In the genomic region with DNA sequence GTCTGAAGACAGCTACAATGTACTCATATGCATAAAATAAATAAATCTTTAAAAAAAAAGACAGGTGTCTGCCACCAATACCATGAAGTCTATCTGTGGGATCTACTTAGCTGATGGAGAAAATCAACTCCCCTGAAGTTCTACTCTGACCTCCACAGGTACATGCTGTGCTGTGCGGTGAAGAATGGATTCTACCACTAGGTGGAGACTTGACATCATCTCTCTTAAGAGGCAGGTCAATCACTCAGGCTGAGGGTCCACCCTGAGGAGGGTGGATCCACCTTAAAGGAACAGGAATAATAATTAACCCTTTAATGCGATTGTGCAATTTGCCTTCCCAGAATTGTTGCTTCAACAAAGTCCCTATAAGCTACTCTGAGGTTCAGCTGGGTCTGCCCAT, we compare ENCODE assay signal across 8 mouse cellular contexts. TPM values are rescaled to one million over a fixed set of nuclear protein-coding genes. Genes with fewer than 3 reads are reported as not detected.
DNase-seq lines count a peak whose midpoint lies in the region; ATAC-seq and TF ChIP-seq lines count a peak whose summit lies in the region.

No protein-coding gene starts in this region.

- H3K27ac ChIP-seq in thymus, adult 2 months (ENCODE audit: control insufficient read depth, insufficient read depth, low read length), result no peak overlapping the region
- no peak overlapping the region for H3K27ac ChIP-seq in liver, embryonic 11.5 days (ENCODE audit: low read depth, low read length)

- no peaks in the 10 kb centered on the region for H3K36me3 ChIP-seq in thymus, adult 2 months (ENCODE audit: control insufficient read depth, insufficient read depth, low read length)
- H3K36me3 ChIP-seq in liver, embryonic 11.5 days (ENCODE audit: control insufficient read depth, insufficient read depth, low read length), result no peaks in the 10 kb centered on the region

- H3K9ac ChIP-seq in liver, embryonic 11.5 days (ENCODE audit: low read depth, low read length), result no peak overlapping the region

- peaks cover 9% of the 10 kb centered on the region; the same call in 1 of the 2 replicates for H3K4me1 ChIP-seq in thymus, adult 2 months (replicated peaks; ENCODE audit: control insufficient read depth, insufficient read depth, low read length)
- H3K4me1 ChIP-seq in liver, embryonic 11.5 days (replicated peaks; ENCODE audit: control insufficient read depth, insufficient read depth, low read length), result no peaks in the 10 kb centered on the region; the same call in 1 of the 2 replicates

- no peaks in the 10 kb centered on the region for H3K9me3 ChIP-seq in liver, embryonic 11.5 days (ENCODE audit: control insufficient read depth, low read length)

- H3K27me3 ChIP-seq in thymus, adult 2 months (ENCODE audit: control insufficient read depth, insufficient read depth, low read length), result no peaks in the 10 kb centered on the region
- H3K27me3 ChIP-seq in liver, embryonic 11.5 days (replicated peaks; ENCODE audit: control insufficient read depth, insufficient read depth, low read length), result no peaks in the 10 kb centered on the region

- DNase-seq in adrenal gland, postnatal 10 days, result peak; percentile 32
- no peak for DNase-seq in adrenal gland, postnatal 36 days
- DNase-seq in thymus, postnatal 14 days, result peak; percentile 30
- no peak for DNase-seq in thymus, adult 2 months
- DNase-seq in liver, embryonic 11.5 days (ENCODE audit: low spot score), result no peak
- DNase-seq in ovary, postnatal 14 days (ENCODE audit: low spot score), result no peak
- DNase-seq in gastrocnemius, postnatal 10 days, result no peak

- no peak for TF ChIP-seq CTCF in thymus, adult 2 months (IDR thresholded peaks at IDR 0.05; ENCODE audit: borderline replicate concordance, control insufficient read depth, extremely low read depth, insufficient read depth, low read length, poor library complexity)

- ATAC-seq in liver, embryonic 11.5 days (replicated peaks; ENCODE audit: low FRiP score), result peak; percentile 73
- ATAC-seq in activated CD4-positive, CD25-positive, alpha-beta regulatory T cell, adult 4 months, result no peak

- 16% methylated on average over 2 of the region's 2 CpGs for WGBS in thymus, adult 2 months
- WGBS in liver, embryonic 11.5 days, result 6% methylated on average over 2 of the region's 2 CpGs

- no peak overlapping the region for H3K4me2 ChIP-seq in liver, embryonic 11.5 days

- H3K4me3 ChIP-seq in thymus, adult 2 months (ENCODE audit: control insufficient read depth, insufficient read depth, low read length), result no peak overlapping the region
- no peak overlapping the region for H3K4me3 ChIP-seq in liver, embryonic 11.5 days (ENCODE audit: low read depth, low read length)

- no peak for TF ChIP-seq POLR2A in thymus, adult 2 months (IDR thresholded peaks at IDR 0.05; ENCODE audit: control insufficient read depth, extremely low read depth, insufficient read depth, low read length, poor library complexity)

RNA-seq across cellular contexts. Expression of a gene that starts 9.2 kb away (rescaled TPM):
- under 1 TPM; 0.58 to 0.72 TPM for total RNA-seq in adrenal gland, postnatal 10 days (2021)
- not detected for total RNA-seq in adrenal gland, postnatal 36 days (2021)
- polyA plus RNA-seq in thymus, adult 2 months (2012; rRNA removed), result 0.13 and 0.60 TPM in 2 replicates
- 0.17 TPM in 1 of 2 replicates, not detected in the other for polyA plus RNA-seq in liver, embryonic 11.5 days (2014; fragmentation: Nextera tagmentation; extraction: Ambion mirVana)
- not detected for polyA plus RNA-seq in activated CD4-positive, CD25-positive, alpha-beta regulatory T cell, adult 4 months (2017; shearing (Covaris generic))
- total RNA-seq in gastrocnemius, postnatal 10 days (2021), result 1 to 10 TPM in 1 of 2 experiments, not detected in 1; 1.0 TPM

RNA-seq across cellular contexts. Expression of a gene that starts 10.4 kb away (rescaled TPM):
- 1,000 to 10,000 TPM; 1,038 to 1,129 TPM for total RNA-seq in adrenal gland, postnatal 10 days (2021)
- total RNA-seq in adrenal gland, postnatal 36 days (2021), result 100 to 1,000 TPM; 710 to 713 TPM
- polyA plus RNA-seq in thymus, adult 2 months (2012; rRNA removed), result 231 and 311 TPM in 2 replicates
- 375 and 405 TPM in 2 replicates for polyA plus RNA-seq in liver, embryonic 11.5 days (2014; fragmentation: Nextera tagmentation; extraction: Ambion mirVana)
- 100 to 1,000 TPM; 684 to 742 TPM for polyA plus RNA-seq in activated CD4-positive, CD25-positive, alpha-beta regulatory T cell, adult 4 months (2017; shearing (Covaris generic))
- total RNA-seq in gastrocnemius, postnatal 10 days (2021), result 100 to 1,000 TPM; 680 to 749 TPM

RNA-seq across cellular contexts. Expression of a gene that starts 22.9 kb away (rescaled TPM):
- total RNA-seq in adrenal gland, postnatal 10 days (2021), result 10 to 100 TPM; 24.1 to 26.4 TPM
- total RNA-seq in adrenal gland, postnatal 36 days (2021), result 10 to 100 TPM; 26.3 to 29.6 TPM
- polyA plus RNA-seq in thymus, adult 2 months (2012; rRNA removed), result 9.4 and 12.5 TPM in 2 replicates
- 21.5 and 24.1 TPM in 2 replicates for polyA plus RNA-seq in liver, embryonic 11.5 days (2014; fragmentation: Nextera tagmentation; extraction: Ambion mirVana)
- polyA plus RNA-seq in activated CD4-positive, CD25-positive, alpha-beta regulatory T cell, adult 4 months (2017; shearing (Covaris generic)), result 10 to 100 TPM; 16.9 to 21.4 TPM
- total RNA-seq in gastrocnemius, postnatal 10 days (2021), result 10 to 100 TPM; 13.1 to 18.2 TPM

RNA-seq across cellular contexts. Expression of a gene that starts 23.0 kb away (rescaled TPM):
- 10 to 100 TPM; 34.5 to 39.4 TPM for total RNA-seq in adrenal gland, postnatal 10 days (2021)
- total RNA-seq in adrenal gland, postnatal 36 days (2021), result 10 to 100 TPM; 44.8 to 49.5 TPM
- 42.4 and 48.6 TPM in 2 replicates for polyA plus RNA-seq in thymus, adult 2 months (2012; rRNA removed)
- polyA plus RNA-seq in liver, embryonic 11.5 days (2014; fragmentation: Nextera tagmentation; extraction: Ambion mirVana), result 136 and 137 TPM in 2 replicates
- polyA plus RNA-seq in activated CD4-positive, CD25-positive, alpha-beta regulatory T cell, adult 4 months (2017; shearing (Covaris generic)), result 10 to 100 TPM; 78.4 to 96.2 TPM
- 10 to 100 TPM; 30.8 to 31.6 TPM for total RNA-seq in gastrocnemius, postnatal 10 days (2021)

RNA-seq across cellular contexts. Expression of a gene that starts 38.3 kb away (rescaled TPM):
- 10 to 100 TPM; 56.7 to 58.5 TPM for total RNA-seq in adrenal gland, postnatal 10 days (2021)
- total RNA-seq in adrenal gland, postnatal 36 days (2021), result 10 to 100 TPM; 47.5 to 47.6 TPM
- 185 and 202 TPM in 2 replicates for polyA plus RNA-seq in thymus, adult 2 months (2012; rRNA removed)
- polyA plus RNA-seq in liver, embryonic 11.5 days (2014; fragmentation: Nextera tagmentation; extraction: Ambion mirVana), result 69.6 and 76.5 TPM in 2 replicates
- polyA plus RNA-seq in activated CD4-positive, CD25-positive, alpha-beta regulatory T cell, adult 4 months (2017; shearing (Covaris generic)), result 10 to 100 TPM; 36.6 to 42.0 TPM
- 10 to 100 TPM; 27.6 to 30.4 TPM for total RNA-seq in gastrocnemius, postnatal 10 days (2021)

Comparison
In these comparisons a context has a peak if more than half of its experiments do, and no peak if none do; other contexts are left out.
1. DNase-seq: peak in adrenal gland, postnatal 10 days (single experiment) and thymus, postnatal 14 days (single experiment); none in adrenal gland, postnatal 36 days (0 of 2), thymus, adult 2 months (single experiment), liver, embryonic 11.5 days (single experiment), ovary, postnatal 14 days (single experiment) and gastrocnemius, postnatal 10 days (single experiment).